Mouse (Mus musculus): ENCODE data around the gene Nfkb2. TPM values are rescaled to one million over a fixed set of nuclear protein-coding genes. Genes with fewer than 3 reads are reported as not detected.

Gene Nfkb2
- polyA plus RNA-seq, 1 experiment: 47.8 TPM

DNA sequence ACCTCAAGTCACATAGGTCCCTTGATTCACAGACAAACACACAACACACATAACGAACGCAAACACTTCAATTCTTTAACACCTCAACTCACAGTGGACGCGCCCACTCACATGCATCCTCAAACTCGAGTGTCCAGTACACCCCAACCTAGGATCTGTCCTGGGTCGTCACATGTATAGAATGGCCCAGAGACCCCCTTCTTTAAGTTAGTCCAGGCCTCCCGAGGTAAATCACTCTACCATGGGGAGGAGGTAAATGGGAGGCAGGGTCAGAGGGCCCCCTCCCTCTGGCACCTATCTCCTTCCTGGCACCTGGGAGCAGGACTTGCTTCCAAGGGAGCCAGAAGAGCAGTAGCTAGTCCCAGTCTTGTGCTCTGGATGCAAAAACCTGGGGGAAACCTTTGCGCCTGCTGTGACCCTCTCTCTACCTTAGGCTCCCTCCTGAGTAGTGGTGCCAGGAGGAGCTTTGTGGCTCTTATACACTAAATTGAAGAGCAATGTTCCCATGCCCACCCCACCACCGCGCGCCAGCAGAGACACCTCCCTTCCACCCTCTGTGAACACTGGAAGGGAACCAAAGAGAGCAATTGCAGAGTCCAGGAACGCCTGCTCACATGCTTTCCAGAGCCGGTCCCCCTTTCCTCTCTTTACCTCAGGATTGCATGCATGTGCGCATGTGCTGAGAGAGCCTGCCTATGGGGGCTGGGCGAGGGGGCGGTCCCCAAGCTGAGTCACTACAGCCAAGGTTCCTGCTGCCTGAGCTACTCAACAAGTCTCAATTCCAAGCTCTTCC is 14.7 kb downstream of the Nfkb2 start:
- TF ChIP-seq USF1 (IDR thresholded peaks at IDR 0.05; ENCODE audit: low read depth): no peak
- no peak for TF ChIP-seq FOSL1 (IDR thresholded peaks at IDR 0.05; ENCODE audit: insufficient read depth, low read length, poor library complexity, severe bottlenecking)
- no peak for TF ChIP-seq MYOD1 (IDR thresholded peaks at IDR 0.05; ENCODE audit: control insufficient read depth, insufficient read length, low read depth)
- no peak for TF ChIP-seq CTCF (IDR thresholded peaks at IDR 0.05; ENCODE audit: control insufficient read depth, insufficient read depth, insufficient read length)
- no peak for TF ChIP-seq CEBPB (IDR thresholded peaks at IDR 0.05; ENCODE audit: low read depth)
- no peak for TF ChIP-seq MYOG (IDR thresholded peaks at IDR 0.05; ENCODE audit: control insufficient read depth, extremely low read depth, insufficient read length)
- no peaks in the 10 kb centered on the region for H3K79me2 ChIP-seq (ENCODE audit: control insufficient read depth, insufficient read depth)
- H3K4me3 ChIP-seq (ENCODE audit: insufficient read depth, poor library complexity, severe bottlenecking): no peak overlapping the region
- no peaks in the 10 kb centered on the region for H3K79me3 ChIP-seq (ENCODE audit: low read depth)
- no peaks in the 10 kb centered on the region for H3K36me3 ChIP-seq (ENCODE audit: control insufficient read depth, insufficient read depth)
- H3ac ChIP-seq (ENCODE audit: control insufficient read depth, insufficient read length, low read depth): no peak overlapping the region
- peaks cover 33% of the 10 kb centered on the region for H3K27me3 ChIP-seq (ENCODE audit: control insufficient read depth, insufficient read depth, insufficient read length)

DNA sequence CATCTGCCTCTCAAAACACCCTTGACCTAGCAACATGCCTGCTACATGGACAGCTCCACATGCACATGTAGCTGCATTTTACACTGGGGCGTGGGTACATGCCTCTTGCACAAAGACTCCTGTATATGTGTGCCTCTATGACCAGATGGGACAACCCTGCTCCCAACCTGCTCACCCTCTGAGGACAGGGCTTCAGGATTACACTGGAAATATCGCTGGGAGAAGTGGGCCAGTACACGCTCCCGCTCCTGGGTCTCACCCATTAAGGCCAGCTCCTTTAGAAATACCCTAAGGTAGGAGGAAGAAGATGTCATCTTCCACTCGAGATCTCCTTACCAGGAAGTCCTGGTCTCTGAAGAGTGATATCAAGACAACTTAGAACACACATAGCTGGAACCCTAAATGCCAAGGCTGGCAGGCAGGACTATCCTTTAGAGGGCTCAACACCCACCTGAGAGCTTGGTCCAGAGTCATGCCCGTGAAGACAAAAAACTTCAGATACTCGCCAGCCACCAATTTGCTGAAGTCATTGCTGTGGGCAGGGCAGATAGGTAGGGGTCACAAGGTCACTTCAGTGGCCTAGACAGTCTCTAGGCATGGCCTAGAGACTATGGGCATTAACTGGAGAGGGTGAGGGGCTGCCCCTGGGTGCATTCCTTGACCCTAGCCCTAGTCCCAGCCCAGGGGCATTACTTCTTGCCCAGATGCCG is 16.1 kb downstream of the Nfkb2 start:
- no peaks in the 10 kb centered on the region for H3K36me3 ChIP-seq (ENCODE audit: control insufficient read depth, insufficient read depth)
- no peak overlapping the region for H3K4me3 ChIP-seq (ENCODE audit: insufficient read depth, poor library complexity, severe bottlenecking)
- H3ac ChIP-seq (ENCODE audit: control insufficient read depth, insufficient read length, low read depth): no peak overlapping the region
- no peaks in the 10 kb centered on the region for H3K79me2 ChIP-seq (ENCODE audit: control insufficient read depth, insufficient read depth)
- no peak for TF ChIP-seq MAX (IDR thresholded peaks at IDR 0.05)
- TF ChIP-seq FOSL1 (IDR thresholded peaks at IDR 0.05; ENCODE audit: insufficient read depth, low read length, poor library complexity, severe bottlenecking): no peak
- no peaks in the 10 kb centered on the region for H3K79me3 ChIP-seq (ENCODE audit: low read depth)
- peaks cover 42% of the 10 kb centered on the region for H3K27me3 ChIP-seq (ENCODE audit: control insufficient read depth, insufficient read depth, insufficient read length)

DNA sequence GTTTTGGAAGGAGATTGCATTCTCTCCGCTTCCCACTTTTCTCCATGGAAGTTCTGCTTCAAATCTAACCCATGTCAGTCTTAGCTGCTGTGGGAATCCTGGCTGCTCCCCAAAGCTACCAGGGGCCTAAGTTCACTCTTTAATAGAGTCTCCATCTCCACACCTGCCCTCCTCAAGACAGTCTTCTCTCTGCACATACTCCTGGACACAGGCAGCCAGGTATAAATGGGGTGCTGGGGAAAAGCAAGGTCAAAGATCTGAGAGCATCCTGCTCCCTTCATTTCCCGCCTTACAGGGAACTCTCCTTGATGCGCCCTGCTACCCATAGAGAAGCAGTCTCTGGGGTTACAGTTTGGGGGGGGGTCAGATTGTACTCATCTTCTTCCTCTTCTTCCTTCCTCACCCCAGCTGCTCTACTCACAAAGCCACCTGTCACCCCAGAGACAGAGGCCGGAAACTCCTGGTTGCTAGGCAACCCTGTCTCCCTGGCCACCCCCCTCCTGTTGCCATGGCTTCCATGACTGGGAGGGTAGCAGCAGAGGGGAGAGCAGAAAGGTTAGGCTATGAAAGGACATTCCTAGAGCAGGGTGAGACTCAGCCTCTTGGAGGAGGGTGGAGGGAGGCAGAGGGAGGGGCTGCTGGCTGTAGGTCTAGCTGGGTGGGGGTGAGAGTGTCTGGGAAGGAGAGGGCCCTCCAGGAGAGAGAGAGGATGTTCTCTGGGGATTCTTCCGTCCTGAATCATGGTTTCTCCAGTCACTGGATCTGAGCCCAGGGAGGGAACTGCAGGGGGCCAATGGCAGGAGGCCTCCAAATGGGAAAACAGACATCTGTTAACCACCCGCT is 17.2 kb downstream of the Nfkb2 start:
- H3K27me3 ChIP-seq (ENCODE audit: control insufficient read depth, insufficient read depth, insufficient read length): peaks cover 50% of the 10 kb centered on the region
- no peak for TF ChIP-seq MAX (IDR thresholded peaks at IDR 0.05)
- no peak for TF ChIP-seq USF1 (IDR thresholded peaks at IDR 0.05; ENCODE audit: low read depth)
- TF ChIP-seq MYOD1 (IDR thresholded peaks at IDR 0.05; ENCODE audit: control insufficient read depth, insufficient read length, low read depth): no peak
- no peak for TF ChIP-seq MYOG (IDR thresholded peaks at IDR 0.05; ENCODE audit: control insufficient read depth, extremely low read depth, insufficient read length)
- no peak for TF ChIP-seq CTCF (IDR thresholded peaks at IDR 0.05; ENCODE audit: control insufficient read depth, insufficient read depth, insufficient read length)
- no peak for TF ChIP-seq CEBPB (IDR thresholded peaks at IDR 0.05; ENCODE audit: low read depth)
- no peak for TF ChIP-seq FOSL1 (IDR thresholded peaks at IDR 0.05; ENCODE audit: insufficient read depth, low read length, poor library complexity, severe bottlenecking)
- H3K79me2 ChIP-seq (ENCODE audit: control insufficient read depth, insufficient read depth): no peaks in the 10 kb centered on the region
- no peaks in the 10 kb centered on the region for H3K79me3 ChIP-seq (ENCODE audit: low read depth)
- no peak overlapping the region for H3K4me3 ChIP-seq (ENCODE audit: insufficient read depth, poor library complexity, severe bottlenecking)
- H3ac ChIP-seq (ENCODE audit: control insufficient read depth, insufficient read length, low read depth): no peak overlapping the region
- no peaks in the 10 kb centered on the region for H3K36me3 ChIP-seq (ENCODE audit: control insufficient read depth, insufficient read depth)

DNA sequence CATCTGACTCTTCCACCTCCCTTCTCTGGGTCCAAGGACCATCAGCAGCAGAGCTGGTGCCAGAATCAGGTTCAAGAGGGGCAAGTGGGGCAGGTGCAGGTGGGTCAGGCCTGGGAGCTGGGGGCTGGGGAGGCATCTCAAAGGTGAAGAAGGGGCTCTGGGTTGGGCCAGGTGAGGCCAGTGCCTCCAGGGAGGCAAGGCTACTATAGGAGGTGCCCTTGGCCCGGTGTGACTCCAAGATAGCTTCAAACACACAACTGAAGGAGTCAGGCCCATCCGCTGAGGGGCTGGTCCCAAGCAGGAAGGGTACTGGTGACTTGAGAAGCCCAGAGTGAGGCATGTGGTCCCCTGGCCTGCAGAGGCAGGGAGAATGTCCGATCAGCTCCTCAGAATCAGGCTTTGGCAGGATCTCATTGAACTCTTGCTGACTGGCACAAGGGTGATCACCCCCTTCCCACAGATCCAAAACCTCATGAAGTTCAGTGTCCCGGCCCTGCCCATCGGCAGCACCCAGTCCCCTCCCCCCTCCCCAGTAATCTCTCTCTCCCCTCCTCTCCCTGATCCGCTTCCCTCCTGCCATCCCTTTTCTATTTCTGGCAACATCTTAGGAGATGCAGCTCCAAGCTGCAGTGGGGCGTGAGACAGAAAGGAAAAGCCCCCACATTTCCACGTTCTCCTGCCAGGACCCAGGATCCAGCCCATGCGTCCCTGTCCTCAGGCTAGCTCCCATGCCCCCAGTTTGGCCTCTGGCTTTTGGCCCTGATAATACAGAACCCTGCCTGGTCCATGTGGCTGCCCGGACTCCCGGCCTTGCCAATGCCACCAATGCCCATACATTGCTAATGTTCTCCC is 18.2 kb downstream of the Nfkb2 start:
- Histone ChIP-seq H3K79me2 (ENCODE audit: control insufficient read depth, insufficient read depth) (no peaks in the 10 kb centered on the region), H3K36me3 (ENCODE audit: control insufficient read depth, insufficient read depth) (no peaks in the 10 kb centered on the region), H3ac (ENCODE audit: control insufficient read depth, insufficient read length, low read depth) (no peak overlapping the region), H3K79me3 (ENCODE audit: low read depth) (no peaks in the 10 kb centered on the region), H3K4me3 (ENCODE audit: insufficient read depth, poor library complexity, severe bottlenecking) (no peak overlapping the region), H3K27me3 (ENCODE audit: control insufficient read depth, insufficient read depth, insufficient read length) (peaks cover 42% of the 10 kb centered on the region)
- no peak for TF ChIP-seq CEBPB (IDR thresholded peaks at IDR 0.05; ENCODE audit: low read depth)
- no peak for TF ChIP-seq CTCF (IDR thresholded peaks at IDR 0.05; ENCODE audit: control insufficient read depth, insufficient read depth, insufficient read length)
- TF ChIP-seq USF1 (IDR thresholded peaks at IDR 0.05; ENCODE audit: low read depth): no peak
- no peak for TF ChIP-seq MAX (IDR thresholded peaks at IDR 0.05)
- TF ChIP-seq MYOD1 (IDR thresholded peaks at IDR 0.05; ENCODE audit: control insufficient read depth, insufficient read length, low read depth): no peak
- no peak for TF ChIP-seq MYOG (IDR thresholded peaks at IDR 0.05; ENCODE audit: control insufficient read depth, extremely low read depth, insufficient read length)
- TF ChIP-seq FOSL1 (IDR thresholded peaks at IDR 0.05; ENCODE audit: insufficient read depth, low read length, poor library complexity, severe bottlenecking): no peak

DNA sequence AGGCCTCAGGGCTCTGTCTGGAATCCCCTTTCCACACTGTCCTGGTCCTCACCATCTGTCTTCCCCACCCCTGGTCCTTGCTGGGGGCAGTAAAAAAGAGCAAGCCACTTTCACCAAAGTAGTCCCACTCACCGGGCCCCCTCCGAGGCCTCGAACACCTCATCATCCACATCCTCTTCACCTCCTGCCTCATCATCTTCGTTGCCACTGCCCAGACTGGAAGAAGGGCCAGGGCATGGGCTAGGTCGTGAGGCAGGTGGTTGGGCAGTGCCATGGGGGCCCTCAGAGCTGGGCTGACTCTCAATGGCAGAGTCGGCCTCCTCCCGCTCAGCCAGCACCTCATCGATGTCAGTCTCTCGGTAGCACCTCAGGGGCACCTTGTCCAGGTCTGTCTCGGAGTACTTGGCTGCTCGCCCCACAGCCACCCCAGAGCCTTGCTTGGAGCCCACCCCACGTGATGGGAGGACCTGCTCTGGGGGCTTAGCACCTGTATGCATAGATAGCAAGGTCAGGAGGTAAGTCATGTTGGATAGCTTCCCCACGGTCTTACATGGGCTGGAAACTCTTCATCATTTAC is 19.0 kb downstream of the Nfkb2 start:
- Histone ChIP-seq H3K4me3 (ENCODE audit: insufficient read depth, poor library complexity, severe bottlenecking) (no peak overlapping the region), H3K27me3 (ENCODE audit: control insufficient read depth, insufficient read depth, insufficient read length) (peaks cover 35% of the 10 kb centered on the region), H3K79me3 (ENCODE audit: low read depth) (no peaks in the 10 kb centered on the region), H3ac (ENCODE audit: control insufficient read depth, insufficient read length, low read depth) (no peak overlapping the region), H3K36me3 (ENCODE audit: control insufficient read depth, insufficient read depth) (no peaks in the 10 kb centered on the region), H3K79me2 (ENCODE audit: control insufficient read depth, insufficient read depth) (no peaks in the 10 kb centered on the region)
- no peak for TF ChIP-seq FOSL1 (IDR thresholded peaks at IDR 0.05; ENCODE audit: insufficient read depth, low read length, poor library complexity, severe bottlenecking)
- no peak for TF ChIP-seq USF1 (IDR thresholded peaks at IDR 0.05; ENCODE audit: low read depth)
- TF ChIP-seq CEBPB (IDR thresholded peaks at IDR 0.05; ENCODE audit: low read depth): no peak
- no peak for TF ChIP-seq CTCF (IDR thresholded peaks at IDR 0.05; ENCODE audit: control insufficient read depth, insufficient read depth, insufficient read length)
- TF ChIP-seq MYOG (IDR thresholded peaks at IDR 0.05; ENCODE audit: control insufficient read depth, extremely low read depth, insufficient read length): no peak
